Mouse (Mus musculus): ENCODE data around the gene Nlrp1a.

Gene Nlrp1a

DNA sequence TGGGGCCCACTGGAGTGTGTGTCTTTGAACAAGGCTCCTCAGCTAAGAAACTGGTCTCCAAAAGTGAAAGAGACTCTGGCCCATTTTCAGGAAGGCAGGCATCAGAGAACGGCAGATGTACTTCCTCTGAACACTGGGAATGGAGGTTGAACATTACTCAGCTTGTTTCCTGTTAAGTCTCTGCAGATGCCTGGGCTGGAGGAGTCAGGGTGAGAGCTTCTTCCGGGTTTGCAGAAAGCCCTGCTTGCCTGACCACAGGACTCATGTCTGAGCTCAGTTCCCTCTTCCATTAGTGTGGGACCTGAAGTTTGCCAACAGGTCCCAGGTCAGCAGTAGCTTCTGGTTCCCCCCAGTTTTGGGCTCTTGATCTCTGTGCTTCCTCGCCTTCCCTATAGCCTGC lies at the start of gene Nlrp1a:
Gene Nlrp1a (minus strand): TSS at position 44 of the 400 bp plus-strand sequence.
- no peak for DNase-seq (ENCODE audit: low spot score in 2 of 2)

DNA sequence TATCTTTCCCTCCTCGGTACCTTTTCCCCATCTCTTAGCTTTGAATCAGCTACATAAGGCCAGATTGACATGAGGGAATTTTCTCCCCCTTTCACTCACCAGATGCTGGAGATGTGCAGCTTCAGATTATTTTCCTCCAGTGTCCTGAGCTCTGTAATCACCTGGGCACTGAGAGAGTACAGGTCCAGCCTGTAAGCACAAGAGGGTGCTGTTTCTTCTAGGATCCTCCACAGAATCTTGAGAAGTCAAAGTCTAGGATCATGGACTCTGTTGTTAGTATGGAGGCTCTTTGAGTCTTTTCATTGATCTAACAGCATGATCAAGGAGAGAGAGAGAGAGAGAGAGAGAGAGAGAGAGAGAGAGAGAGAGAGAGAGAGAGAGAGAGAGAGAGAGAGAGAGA lies 25.1 kb upstream of the Nlrp1a start:
- no peak for DNase-seq (ENCODE audit: low spot score in 2 of 2)

DNA sequence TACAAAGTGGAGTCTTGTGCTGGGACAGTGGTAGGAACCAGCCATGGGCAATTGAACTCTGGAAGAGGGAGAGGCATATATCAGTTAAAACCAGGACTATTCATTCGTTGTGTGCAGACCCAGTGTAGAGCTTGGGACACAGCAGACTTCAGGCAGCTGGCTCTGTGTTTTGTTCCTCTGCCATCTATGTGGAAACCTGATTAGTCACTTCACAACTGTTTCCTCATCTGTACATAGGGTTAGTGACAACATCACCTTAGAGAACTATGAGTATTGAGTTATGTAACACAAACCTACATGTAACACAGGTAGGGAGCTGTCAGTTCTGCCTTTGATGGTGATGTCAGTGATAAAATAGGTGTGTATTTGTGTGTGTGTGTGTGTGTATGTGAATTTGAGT lies 19.6 kb upstream of the Nlrp1a start:
- DNase-seq (ENCODE audit: low spot score in 2 of 2), result no peak

DNA sequence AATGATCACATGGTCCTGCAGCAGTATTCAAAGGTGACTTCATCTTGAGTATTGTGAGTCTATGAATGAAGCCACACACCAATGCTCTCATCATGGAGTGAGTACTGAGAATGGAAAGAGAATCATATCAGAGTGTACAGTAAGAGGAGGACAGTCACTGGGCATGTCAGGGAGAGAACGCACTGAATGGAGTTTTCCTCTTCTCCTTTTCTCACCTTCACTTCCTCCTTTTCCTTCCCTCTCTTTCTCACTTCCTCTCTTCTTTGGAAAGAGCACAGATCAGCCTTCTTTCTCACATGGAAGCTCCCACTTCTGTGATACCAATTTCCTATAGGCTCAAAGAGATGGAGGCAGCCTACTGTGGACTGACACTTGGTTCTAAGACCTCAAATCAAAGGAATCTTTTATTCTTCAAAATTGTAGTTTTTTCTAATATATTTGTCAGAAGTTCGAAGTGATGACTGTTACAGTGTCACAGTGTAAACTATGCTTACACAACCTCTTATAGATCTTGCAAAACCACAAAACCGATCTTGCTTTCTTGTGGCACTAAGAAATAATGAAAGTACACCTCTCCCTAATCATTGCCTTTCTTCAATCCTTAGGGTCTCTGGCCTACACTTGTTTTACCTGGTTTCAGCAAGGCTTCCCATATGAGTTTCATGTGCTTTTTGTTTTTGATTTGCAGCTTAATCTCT lies 15.1 kb upstream of the Nlrp1a start:
- DNase-seq (ENCODE audit: low spot score in 2 of 2), result no peak

DNA sequence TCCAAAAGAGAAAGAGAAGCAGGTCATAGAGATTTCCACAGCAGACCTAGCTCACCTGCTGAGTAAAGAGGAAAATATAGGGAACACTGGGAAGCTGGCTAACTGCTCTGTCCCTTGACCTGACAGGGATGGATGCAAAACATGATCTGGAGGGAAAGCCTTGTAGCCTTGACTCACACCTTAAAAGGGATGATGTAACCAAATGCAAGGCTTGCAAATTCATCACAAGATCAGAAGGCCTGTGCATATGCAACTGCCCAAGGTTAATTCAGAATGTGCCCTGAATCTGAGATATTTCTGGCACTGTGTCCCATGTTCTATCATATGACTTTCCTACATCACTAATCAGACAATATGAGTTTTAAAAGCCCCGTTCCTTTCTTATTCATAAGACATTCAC lies 10.8 kb upstream of the Nlrp1a start:
- DNase-seq (ENCODE audit: low spot score in 2 of 2), result no peak

DNA sequence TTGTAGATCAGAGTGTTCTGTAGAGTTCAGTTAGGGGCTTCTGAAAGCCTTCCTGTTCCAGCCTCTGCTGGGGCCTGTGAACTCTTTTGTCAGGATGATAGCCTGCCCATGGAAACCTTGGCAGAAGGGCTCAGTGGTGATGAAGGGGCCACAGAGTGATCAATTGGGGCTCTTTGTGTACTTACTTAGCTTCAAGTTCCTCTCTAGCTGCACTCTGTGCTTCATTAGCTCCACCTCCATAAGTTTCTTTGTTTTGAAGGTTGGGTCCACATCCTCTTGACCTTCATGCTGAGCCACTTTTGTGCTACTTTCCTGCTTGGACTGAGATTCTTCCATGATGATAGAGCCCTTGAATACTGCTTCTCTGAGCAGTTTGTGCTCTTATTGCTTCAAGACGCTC lies 2.5 kb downstream of the Nlrp1a start:
- no peak for DNase-seq (ENCODE audit: low spot score in 2 of 2)

DNA sequence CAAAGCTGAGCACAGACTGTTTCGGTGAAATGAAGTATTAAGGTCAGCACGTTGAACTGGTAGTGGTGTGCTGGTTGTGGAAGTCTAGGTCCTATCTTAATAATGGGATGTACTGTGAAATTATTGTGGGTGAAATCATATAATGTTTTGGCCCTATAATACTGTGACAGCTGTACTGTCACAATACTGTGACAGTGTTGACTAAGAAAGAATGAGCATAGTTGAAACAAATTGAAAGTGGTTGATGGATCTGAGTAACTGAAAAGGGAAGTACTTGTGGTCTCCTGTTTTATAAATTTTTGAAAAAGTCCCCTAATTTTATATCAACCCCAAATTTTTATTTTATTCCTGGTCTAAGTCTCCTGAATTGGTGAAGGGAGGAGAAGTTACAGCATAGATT lies 37.4 kb downstream of the Nlrp1a start:
- DNase-seq (ENCODE audit: low spot score in 2 of 2), result no peak

DNA sequence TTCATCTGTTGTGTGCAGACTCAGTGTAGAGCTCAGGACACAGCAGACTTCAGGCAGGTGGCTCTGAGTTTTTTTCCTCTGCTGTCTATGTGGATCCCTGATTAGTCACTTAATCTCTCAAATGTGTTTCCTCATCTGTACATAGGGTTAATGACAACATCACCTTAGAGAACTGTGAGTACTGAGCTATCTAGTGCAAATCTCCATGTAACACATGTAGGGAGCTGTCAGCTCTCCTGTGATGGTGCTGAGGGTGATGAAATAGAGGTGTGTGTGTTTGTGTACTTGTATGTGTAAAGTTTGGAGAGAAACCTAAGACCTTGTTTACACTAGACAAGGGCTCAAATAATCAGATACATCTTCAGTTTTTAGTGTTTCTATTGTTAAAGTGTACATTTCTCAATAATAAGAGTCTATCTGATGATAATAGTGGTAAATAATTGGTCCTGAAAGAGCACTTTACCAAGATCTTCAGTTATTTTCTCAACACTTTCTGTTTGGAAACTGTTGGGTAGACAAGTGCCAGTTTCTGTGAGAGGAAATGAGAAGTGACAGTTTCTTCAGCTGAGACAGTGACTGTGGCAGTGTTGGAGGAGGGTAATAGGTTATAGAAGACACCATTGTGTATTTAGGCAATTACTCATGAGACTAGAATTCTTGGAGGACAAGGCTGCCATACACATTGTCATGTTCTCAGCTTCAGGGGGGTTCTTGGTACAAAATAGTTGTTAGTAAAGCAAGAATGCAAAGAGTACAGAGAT lies 38.1 kb downstream of the Nlrp1a start:
- no peak for DNase-seq (ENCODE audit: low spot score in 2 of 2)

DNA sequence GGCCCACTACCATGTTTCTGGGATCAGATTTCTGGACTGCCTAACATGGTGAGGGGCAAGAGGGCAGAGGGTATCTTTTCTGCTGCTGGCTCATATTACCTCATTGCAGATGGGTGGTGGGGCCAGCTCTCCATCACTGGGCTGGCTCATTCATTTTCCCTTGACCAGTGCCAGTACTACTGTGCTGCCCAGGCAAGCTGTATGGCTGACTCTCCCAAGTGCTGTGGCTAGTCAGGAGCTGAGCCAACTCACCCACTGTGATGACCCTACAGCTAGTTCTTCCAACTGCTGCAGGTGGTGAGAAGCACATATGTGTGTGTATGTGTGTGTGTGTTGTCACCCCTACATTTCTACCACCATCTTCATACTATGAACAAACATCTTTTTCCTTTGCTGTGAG lies 40.6 kb downstream of the Nlrp1a start:
- DNase-seq (ENCODE audit: low spot score in 2 of 2), result no peak

DNA sequence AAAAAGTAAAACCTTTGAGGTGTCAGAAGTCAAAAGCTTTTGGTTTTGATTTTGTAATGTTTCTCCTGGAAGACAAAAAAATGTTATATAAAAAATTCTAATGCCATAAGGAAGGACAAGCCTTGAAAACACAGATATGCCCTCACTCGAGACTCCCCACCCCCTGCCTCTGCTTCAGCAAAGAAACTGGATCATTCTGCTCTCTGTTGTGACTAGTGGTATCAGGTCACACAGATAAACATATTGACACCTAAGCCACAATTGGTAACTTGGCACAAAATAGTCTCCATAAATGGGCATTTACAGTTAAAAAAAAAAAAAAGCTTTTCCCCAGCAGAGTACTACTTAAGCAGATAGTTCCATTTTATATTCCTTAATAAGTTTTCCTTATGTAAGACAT lies 68.2 kb downstream of the Nlrp1a start:
- no peak for DNase-seq (ENCODE audit: low spot score in 2 of 2)

DNA sequence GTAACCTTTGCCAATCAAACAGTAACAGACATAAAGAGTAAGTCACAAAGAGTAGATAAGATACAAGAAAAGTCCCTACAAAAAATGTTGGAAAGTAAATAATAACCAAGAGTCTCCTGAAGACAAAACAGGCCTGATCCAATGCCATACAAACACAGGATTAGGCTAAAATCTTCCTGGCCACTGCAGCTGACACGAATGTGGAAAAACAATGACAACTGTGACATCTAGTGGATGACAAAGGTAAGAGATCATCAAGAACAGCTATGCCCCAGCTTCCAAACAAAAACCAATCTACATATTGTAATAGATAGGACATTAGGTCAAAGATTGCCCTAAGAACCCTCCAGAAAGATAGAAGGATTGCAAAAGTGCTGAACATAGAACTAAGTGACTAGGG lies 92.0 kb downstream of the Nlrp1a start:
- no peak for DNase-seq (ENCODE audit: low spot score in 2 of 2)
